Mouse (Mus musculus): ENCODE measurements around the gene Vmn1r86. TPM values are rescaled to one million over a fixed set of nuclear protein-coding genes. Genes with fewer than 3 reads are reported as not detected.
A peak's percentile ranks its signal among the peaks of the same experiment; 100 is the strongest.
"Not testable (repeated sequence)": the region's sequence is repeated elsewhere in the genome, so short reads cannot be mapped to it uniquely, and the experiment has no call there.

Vmn1r86 gene
- total and polyA plus RNA-seq, 2 experiments from 2014 or later = not detected

DNA sequence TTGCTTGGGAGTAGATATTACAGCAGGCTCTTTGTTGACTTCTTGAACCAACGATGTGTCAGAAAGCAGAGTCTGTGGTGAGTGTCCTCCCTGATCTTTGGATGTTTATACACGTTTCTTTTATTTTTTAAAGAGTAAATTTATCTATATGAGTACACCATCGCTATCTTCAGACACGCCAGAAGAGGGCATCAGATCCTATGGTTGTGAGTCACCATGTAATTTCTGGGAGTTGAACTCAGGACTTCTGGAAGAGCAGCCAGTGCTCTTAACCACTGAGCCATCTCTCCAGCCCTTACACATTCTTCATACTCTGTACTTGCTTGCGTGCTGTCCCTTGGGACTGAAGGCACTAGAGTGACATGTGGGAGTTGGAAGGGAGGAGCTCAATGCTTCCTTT, 47.4 kb downstream of the Vmn1r86 start:
- Histone ChIP-seq H3K27ac (ENCODE audit: low read depth, low read length) (no peak overlapping the region), H3K27me3 (ENCODE audit: insufficient read depth, low read length) (no peaks in the 10 kb centered on the region), H3K36me3 (ENCODE audit: insufficient read depth) (no peaks in the 10 kb centered on the region), H3K4me2 (ENCODE audit: low read depth) (no peak overlapping the region), H3K4me1 (ENCODE audit: insufficient read depth) (no peaks in the 10 kb centered on the region), H3K4me3 (ENCODE audit: low read depth, low read length) (no peak overlapping the region), H3K9me3 (ENCODE audit: low read length) (no peaks in the 10 kb centered on the region), H3K9ac (no peak overlapping the region)
- DNase-seq (no peak), ATAC-seq (no peak)
- TF ChIP-seq CTCF (IDR thresholded peaks at IDR 0.05; ENCODE audit: low read depth) = no peak
- 58% methylated on average over 5 of the region's 5 CpGs for WGBS

DNA sequence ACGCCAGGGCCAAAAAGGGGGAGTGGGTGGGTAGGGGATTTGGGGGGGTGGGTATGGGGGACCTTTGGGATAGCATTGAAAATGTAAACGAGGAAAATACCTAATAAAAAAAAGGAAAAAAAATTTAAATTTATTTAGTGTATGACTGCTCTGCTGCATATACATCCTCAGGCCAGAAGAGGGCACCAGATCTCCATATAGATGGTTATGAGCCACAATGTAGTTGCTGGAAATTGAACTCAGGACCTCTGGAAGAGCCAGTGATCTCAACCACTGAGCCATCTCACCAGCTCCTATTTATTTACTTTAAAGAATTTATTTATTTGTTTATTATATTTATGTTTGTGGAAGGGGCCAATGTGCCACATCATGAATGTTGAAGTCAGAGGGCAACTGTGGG, 56.3 kb downstream of the Vmn1r86 start:
- not testable (repeated sequence) for H3K9ac ChIP-seq; H3K36me3 ChIP-seq (ENCODE audit: insufficient read depth); H3K4me3 ChIP-seq (ENCODE audit: low read depth, low read length); H3K4me2 ChIP-seq (ENCODE audit: low read depth); H3K27ac ChIP-seq (ENCODE audit: low read depth, low read length); ATAC-seq; H3K4me1 ChIP-seq (ENCODE audit: insufficient read depth); H3K9me3 ChIP-seq (ENCODE audit: low read length); DNase-seq; H3K27me3 ChIP-seq (ENCODE audit: insufficient read depth, low read length)
- peak; percentile 37 for TF ChIP-seq CTCF (IDR thresholded peaks at IDR 0.05; ENCODE audit: low read depth)
- 62% methylated on average over 2 of the region's 2 CpGs for WGBS

DNA sequence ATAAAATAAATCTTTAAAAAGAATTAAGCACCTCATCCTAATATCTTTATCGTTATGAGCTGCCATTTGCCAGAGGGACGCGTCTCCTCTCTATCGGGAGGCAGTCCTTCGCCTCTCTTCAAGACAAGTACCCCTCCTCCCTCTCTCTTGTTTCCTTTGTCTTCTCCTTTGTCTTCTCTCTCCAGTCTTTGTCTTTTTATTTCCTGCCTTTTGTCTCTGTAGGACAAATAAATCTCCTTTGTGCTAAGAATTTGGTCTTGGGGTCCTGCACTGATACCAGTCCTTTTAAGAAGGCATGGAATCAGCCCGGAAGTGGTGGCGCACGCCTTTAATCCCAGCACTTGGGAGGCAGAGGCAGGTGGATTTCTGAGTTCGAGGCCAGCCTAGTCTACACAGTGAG, 60.2 kb downstream of the Vmn1r86 start:
- DNase-seq (no peak), ATAC-seq (no peak)
- no peaks in the 10 kb centered on the region for H3K9me3 ChIP-seq (ENCODE audit: low read length)
- TF ChIP-seq CTCF (IDR thresholded peaks at IDR 0.05; ENCODE audit: low read depth) = no peak
- 86% methylated on average over 9 of the region's 9 CpGs for WGBS
- H3K4me2 ChIP-seq (ENCODE audit: low read depth) = no peak overlapping the region
- H3K36me3 ChIP-seq (ENCODE audit: insufficient read depth) = no peaks in the 10 kb centered on the region
- no peak overlapping the region for H3K4me3 ChIP-seq (ENCODE audit: low read depth, low read length)
- H3K9ac ChIP-seq = no peak overlapping the region
- no peaks in the 10 kb centered on the region for H3K4me1 ChIP-seq (ENCODE audit: insufficient read depth)
- no peaks in the 10 kb centered on the region for H3K27me3 ChIP-seq (ENCODE audit: insufficient read depth, low read length)
- no peak overlapping the region for H3K27ac ChIP-seq (ENCODE audit: low read depth, low read length)

DNA sequence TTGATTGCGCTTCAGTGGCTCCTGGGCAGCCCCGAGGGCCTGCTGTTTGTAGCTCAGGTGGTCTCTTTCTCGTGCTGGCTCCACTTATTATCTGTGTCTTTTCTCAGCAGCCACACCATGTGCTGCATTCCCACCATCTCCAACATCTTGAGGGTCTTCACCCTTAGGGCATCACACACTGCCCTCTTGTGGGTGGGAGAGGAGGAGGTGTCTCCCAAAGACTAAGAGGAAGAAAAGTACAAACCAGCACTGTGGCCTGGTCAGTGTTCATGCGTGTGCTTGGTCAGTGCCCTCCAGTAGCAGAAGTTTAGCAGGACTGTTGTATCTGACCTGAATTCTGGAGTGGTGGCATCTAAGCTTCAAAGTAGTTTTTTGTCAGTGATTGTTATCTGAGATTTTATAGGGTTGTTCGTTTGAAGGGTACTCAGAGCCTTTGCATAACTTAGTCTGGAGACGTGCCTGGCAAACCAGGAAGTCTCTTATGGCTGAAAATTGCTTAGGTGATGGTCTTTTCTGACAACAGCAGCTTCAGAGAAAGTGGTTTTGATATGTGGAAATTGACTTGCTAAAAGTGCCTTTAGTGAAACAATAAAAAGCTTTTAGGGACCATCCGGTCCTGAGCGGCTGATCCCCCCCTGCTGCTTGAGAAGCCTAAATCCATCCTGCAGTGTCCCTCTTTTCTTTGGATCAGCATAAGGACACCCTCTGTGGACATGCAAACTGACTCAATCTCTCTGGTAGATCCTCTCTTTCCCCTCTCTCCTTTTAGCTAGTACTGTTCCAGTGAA, 62.6 kb downstream of the Vmn1r86 start:
- H3K4me2 ChIP-seq (ENCODE audit: low read depth) = no peak overlapping the region
- no peak overlapping the region for H3K4me3 ChIP-seq (ENCODE audit: low read depth, low read length)
- H3K4me1 ChIP-seq (ENCODE audit: insufficient read depth) = 0 out of 2 replicates have a peak, but pooled peaks cover 3% of the 10 kb centered on the region
- H3K27ac ChIP-seq (ENCODE audit: low read depth, low read length) = no peak overlapping the region
- DNase-seq (no peak), ATAC-seq (no peak)
- WGBS = 52% methylated on average over 8 of the region's 8 CpGs
- H3K9ac ChIP-seq = no peak overlapping the region
- H3K27me3 ChIP-seq (ENCODE audit: insufficient read depth, low read length) = no peaks in the 10 kb centered on the region
- peak; percentile 42; the same call in 1 of the 2 replicates for TF ChIP-seq CTCF (IDR thresholded peaks at IDR 0.05; ENCODE audit: low read depth)
- no peaks in the 10 kb centered on the region for H3K9me3 ChIP-seq (ENCODE audit: low read length)
- H3K36me3 ChIP-seq (ENCODE audit: insufficient read depth) = peaks cover 3% of the 10 kb centered on the region; the same call in 1 of the 2 replicates

DNA sequence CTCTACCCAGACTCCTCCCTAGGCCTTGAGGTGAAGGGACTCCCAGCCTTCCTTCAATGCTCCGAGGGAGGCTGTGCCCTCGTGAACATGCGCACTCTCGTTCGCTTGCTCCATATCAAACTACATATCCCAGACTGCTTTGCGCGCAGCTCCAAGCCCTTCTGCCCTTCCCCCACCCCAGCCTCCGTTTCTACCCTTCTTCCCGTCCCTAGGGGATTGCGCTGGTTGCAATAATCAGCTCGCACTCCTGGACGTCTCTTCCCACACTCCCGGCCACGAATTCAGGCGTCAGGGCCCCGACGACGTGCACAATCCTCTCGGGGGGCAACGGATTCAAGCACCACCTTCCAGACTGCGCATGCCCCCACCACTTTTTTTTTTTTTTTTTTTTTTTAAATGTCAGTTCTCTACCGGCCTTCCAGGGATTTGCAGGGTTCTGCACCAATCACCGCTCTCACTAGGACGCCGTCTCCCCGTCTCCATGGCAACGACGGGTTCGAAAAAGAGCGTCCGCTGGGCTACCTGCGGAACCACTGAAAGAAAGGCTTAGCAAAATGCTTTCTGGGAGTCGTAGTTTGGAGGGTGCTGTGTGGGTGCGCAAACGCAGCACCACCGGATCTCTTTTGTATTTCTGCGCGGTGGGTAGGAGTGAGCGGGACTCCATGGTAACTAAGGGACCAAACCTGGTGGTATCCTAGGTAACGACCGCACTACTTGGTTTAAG, 65.3 kb downstream of the Vmn1r86 start, which contains the start of gene Mzf1:
Gene Mzf1 (minus strand): TSS at position 478 of the 724 bp plus-strand sequence.
- TF ChIP-seq CTCF (IDR thresholded peaks at IDR 0.05; ENCODE audit: low read depth) = no peak; the same call in 1 of the 2 replicates
- peak; percentile 100 for DNase-seq
- peak within 1 kb of the TSS; percentile 70 for H3K4me3 ChIP-seq (ENCODE audit: low read depth, low read length)
- H3K4me2 ChIP-seq (ENCODE audit: low read depth) = peak within 1 kb of the TSS; percentile 59
- H3K27me3 ChIP-seq (ENCODE audit: insufficient read depth, low read length) = no peaks in the 10 kb centered on the region
- peak; percentile 97 for ATAC-seq
- peaks cover 8% of the 10 kb centered on the region; the same call in 1 of the 2 replicates for H3K36me3 ChIP-seq (ENCODE audit: insufficient read depth)
- under 1% methylated on average over 41 of the region's 41 CpGs for WGBS
- H3K9ac ChIP-seq = peak within 1 kb of the TSS; percentile 65
- H3K27ac ChIP-seq (ENCODE audit: low read depth, low read length) = peak within 1 kb of the TSS; percentile 96
- 0 out of 2 replicates have a peak, but pooled peaks cover 3% of the 10 kb centered on the region for H3K4me1 ChIP-seq (ENCODE audit: insufficient read depth)
- no peaks in the 10 kb centered on the region for H3K9me3 ChIP-seq (ENCODE audit: low read length)

DNA sequence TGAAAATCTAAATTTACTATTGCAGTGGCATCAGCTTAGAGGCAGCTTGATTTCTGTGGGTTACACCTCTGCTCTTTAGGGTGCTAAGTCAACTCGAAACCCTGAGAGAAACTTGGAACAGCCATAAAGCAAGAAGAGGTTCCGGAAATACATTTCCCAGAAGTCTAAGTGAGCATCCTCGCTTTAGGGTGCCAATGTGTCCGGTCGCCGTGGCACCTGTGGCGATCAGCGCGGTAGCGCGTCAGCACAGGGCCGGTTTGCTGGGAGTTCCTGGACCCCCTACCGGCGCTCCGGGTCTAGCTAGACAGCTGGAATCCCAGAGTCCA, 65.8 kb downstream of the Vmn1r86 start:
- no peak for TF ChIP-seq CTCF (IDR thresholded peaks at IDR 0.05; ENCODE audit: low read depth)
- WGBS = 3% methylated on average over 15 of the region's 15 CpGs
- Histone ChIP-seq H3K9ac (peak overlapping the region; percentile 65), H3K36me3 (ENCODE audit: insufficient read depth) (peaks cover 8% of the 10 kb centered on the region; the same call in 1 of the 2 replicates), H3K27ac (ENCODE audit: low read depth, low read length) (peak overlapping the region; percentile 96), H3K4me3 (ENCODE audit: low read depth, low read length) (peak overlapping the region; percentile 70), H3K4me2 (ENCODE audit: low read depth) (peak overlapping the region; percentile 59), H3K27me3 (ENCODE audit: insufficient read depth, low read length) (no peaks in the 10 kb centered on the region), H3K4me1 (ENCODE audit: insufficient read depth) (0 out of 2 replicates have a peak, but pooled peaks cover 3% of the 10 kb centered on the region), H3K9me3 (ENCODE audit: low read length) (no peaks in the 10 kb centered on the region)
- no peak for DNase-seq
- peak; percentile 32 for ATAC-seq

DNA sequence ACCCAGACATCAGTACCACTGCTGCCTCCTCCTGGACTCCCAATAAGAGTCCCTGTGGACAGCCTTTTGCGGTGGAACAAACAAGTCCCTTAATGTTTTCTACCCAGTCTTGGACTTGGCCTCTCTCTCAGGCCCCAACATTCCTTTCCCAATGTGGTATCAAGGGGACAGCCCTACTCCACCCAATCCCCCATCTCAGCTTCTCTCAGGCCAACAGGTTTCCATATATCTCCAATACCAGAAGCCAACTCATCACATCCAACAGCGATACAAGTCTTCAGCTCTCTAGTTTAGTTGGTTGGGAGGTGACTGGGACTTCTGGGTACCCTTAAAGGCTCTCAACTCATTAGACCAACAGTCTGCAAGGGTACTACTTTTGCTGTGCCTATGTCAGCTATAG, 66.2 kb downstream of the Vmn1r86 start:
- no peak for ATAC-seq
- H3K9me3 ChIP-seq (ENCODE audit: low read length) = no peaks in the 10 kb centered on the region

More for the DNA sequence above, 66.2 kb downstream of the Vmn1r86 start:
- Histone ChIP-seq H3K36me3 (ENCODE audit: insufficient read depth) (peaks cover 8% of the 10 kb centered on the region; the same call in 1 of the 2 replicates), H3K4me3 (ENCODE audit: low read depth, low read length) (peak overlapping the region; percentile 70), H3K4me2 (ENCODE audit: low read depth) (peak overlapping the region; percentile 59), H3K27me3 (ENCODE audit: insufficient read depth, low read length) (no peaks in the 10 kb centered on the region), H3K4me1 (ENCODE audit: insufficient read depth) (0 out of 2 replicates have a peak, but pooled peaks cover 3% of the 10 kb centered on the region), H3K9ac (peak overlapping the region; percentile 65), H3K27ac (ENCODE audit: low read depth, low read length) (no peak overlapping the region)
- DNase-seq = no peak
- TF ChIP-seq CTCF (IDR thresholded peaks at IDR 0.05; ENCODE audit: low read depth) = no peak
- 92% methylated on average over 2 of the region's 2 CpGs for WGBS
